Mouse (Mus musculus) NIH3T3 (cell line): Measurements from ENCODE around the gene Chrm5.

Experiments
- DNase-seq: peaks from one replicate; pipeline ENCODE4 v3.0.0-alpha.2; 2012; ENCODE audit warnings: low read depth

The Chrm5 gene

DNA sequence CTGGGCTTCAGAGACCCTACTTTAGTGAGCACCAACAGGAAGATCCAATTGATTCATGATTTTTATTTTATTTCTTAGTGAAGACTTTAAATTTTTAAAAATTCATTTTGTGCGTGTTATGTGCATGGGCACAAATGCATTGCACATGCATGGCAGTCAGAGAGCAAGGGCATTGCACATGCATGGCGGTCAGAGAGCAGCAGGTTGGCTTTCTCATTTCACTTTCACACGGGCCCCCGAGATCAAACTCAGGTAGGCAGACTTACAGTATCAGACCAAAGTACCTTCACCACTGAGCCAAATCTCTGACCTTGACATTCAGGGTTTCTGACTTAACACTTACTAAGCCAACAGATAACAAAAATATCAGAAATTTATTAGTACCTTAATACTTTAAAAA lies 50.9 kb downstream of the Chrm5 start:
- DNase-seq = no peak
